Mouse (Mus musculus) embryonic facial prominence, embryonic 14.5 days (tissue): ENCODE measurements around the gene Fam193a. TPM values are rescaled to one million over a fixed set of nuclear protein-coding genes. Genes with fewer than 3 reads are reported as not detected.

Experiments used
- ATAC-seq: fragments of 200-750 bp; cut with Nextera tagmentation; 2 replicates; pipeline ENCODE4 v1.8.0; 2017; ENCODE audit warnings: low read depth, moderate number of reproducible peaks, moderate TSS enrichment
- DNase-seq: peaks from one replicate; pipeline ENCODE4 v3.0.0-alpha.2; 2015; ENCODE audit warnings: low spot score
- H3K27ac ChIP-seq: fragments of 300-500 bp; sonication (generic); replicated peaks from 2 replicates; pipeline ENCODE4 v1.5.1; 2014; ENCODE audit warnings: low read depth, mild to moderate bottlenecking, low read length, moderate library complexity
- H3K27me3 ChIP-seq: fragments of 300-500 bp; sonication (generic); replicated peaks from 2 replicates; pipeline ENCODE4 v1.6.1; 2014; ENCODE audit warnings: low read length; ENCODE audit not compliant: control insufficient read depth, insufficient read depth
- H3K36me3 ChIP-seq: fragments of 300-500 bp; sonication (generic); 2 replicates; pipeline ENCODE4 v1.6.1; 2014; ENCODE audit warnings: low read length, mixed read lengths; ENCODE audit not compliant: control insufficient read depth, insufficient read depth
- H3K4me1 ChIP-seq: fragments of 300-500 bp; sonication (generic); 2 replicates; pipeline ENCODE4 v1.6.1; 2014; ENCODE audit warnings: antibody characterized with exemption, low read length; ENCODE audit not compliant: control insufficient read depth, insufficient read depth
- H3K4me2 ChIP-seq: fragments of 300-500 bp; sonication (generic); 2 replicates; pipeline ENCODE4 v1.6.1; 2014; ENCODE audit warnings: low read depth, mild to moderate bottlenecking, low read length, moderate library complexity, mixed read lengths
- H3K4me3 ChIP-seq: fragments of 300-500 bp; sonication (generic); 2 replicates; pipeline ENCODE4 v1.5.1; 2014; ENCODE audit warnings: low read depth, mild to moderate bottlenecking, low read length
- H3K9ac ChIP-seq: fragments of 300-500 bp; sonication (generic); 2 replicates; pipeline ENCODE4 v1.6.1; 2014; ENCODE audit warnings: low read depth, mild to moderate bottlenecking, low read length, moderate library complexity, mixed read lengths
- H3K9me3 ChIP-seq: fragments of 300-500 bp; sonication (generic); 2 replicates; pipeline ENCODE4 v1.6.1; 2016; ENCODE audit warnings: low read length; ENCODE audit not compliant: control insufficient read depth
- WGBS: fragments of 180-500 bp; shearing (Covaris S2); extraction: QIAGEN DNeasy Blood & Tissue Kit; methylation state at CpG from one replicate; pipeline ENCODE4 v1.1.7; 2014; 5-methylcytosine and 5-hydroxymethylcytosine counted together
- polyA plus RNA-seq: library from polyadenylated mRNA; unstranded; fragments of >200 nt; fragmentation: Nextera tagmentation; extraction: Ambion mirVana; gene quantifications from 2 replicates; pipeline ENCODE4 v1.2.1, GENCODE M21; 2014

Fam193a gene
- polyA plus RNA-seq, 1 experiment from 2014 or later: 15.2 TPM

- H3K9ac ChIP-seq: no peak overlapping the region
- H3K4me1 ChIP-seq: peaks cover 4% of the 10 kb centered on the region
- H3K4me3 ChIP-seq: peak overlapping the region; percentile 79; the same call in 1 of the 2 replicates
- H3K9me3 ChIP-seq: 0 out of 2 replicates have a peak, but pooled peaks cover 3% of the 10 kb centered on the region
- H3K27ac ChIP-seq: no peak overlapping the region
- H3K36me3 ChIP-seq: no peaks in the 10 kb centered on the region
- DNase-seq (no peak), ATAC-seq (no peak)
- H3K27me3 ChIP-seq: no peaks in the 10 kb centered on the region
- peak overlapping the region; percentile 97 for H3K4me2 ChIP-seq
- 81% methylated on average over 3 of the region's 3 CpGs for WGBS
These were observed 142.8 kb downstream of the Fam193a start for GRCm38 (mm10) chr5:34512486-34512885.

- Histone ChIP-seq H3K36me3 (no peaks in the 10 kb centered on the region), H3K9ac (peak within 1 kb of the TSS; percentile 86), H3K4me3 (peak within 1 kb of the TSS; percentile 79), H3K4me1 (peaks cover 4% of the 10 kb centered on the region), H3K27ac (no peak within 1 kb of the TSS; the same call in 1 of the 2 replicates), H3K4me2 (peak within 1 kb of the TSS; percentile 97), H3K27me3 (no peaks in the 10 kb centered on the region), H3K9me3 (0 out of 2 replicates have a peak, but pooled peaks cover 3% of the 10 kb centered on the region)
- peak; percentile 97 for DNase-seq
- peak; percentile 97 for ATAC-seq
- under 1% methylated on average over 40 of the region's 64 CpGs for WGBS
These were observed 143.9 kb downstream of the Fam193a start, which contains the start of gene Tnip2 for GRCm38 (mm10) chr5:34513466-34514217. TSS of gene Tnip2 (minus strand) at chr5:34513991.

- Histone ChIP-seq H3K9ac (peak overlapping the region; percentile 22; the same call in 1 of the 2 replicates), H3K4me1 (peaks cover 4% of the 10 kb centered on the region), H3K27ac (no peak overlapping the region), H3K36me3 (no peaks in the 10 kb centered on the region), H3K4me3 (peak overlapping the region; percentile 79), H3K9me3 (no peaks in the 10 kb centered on the region), H3K27me3 (no peaks in the 10 kb centered on the region), H3K4me2 (peak overlapping the region; percentile 97)
- no peak for DNase-seq
- WGBS: 17% methylated on average over 7 of the region's 7 CpGs
- ATAC-seq: peak; percentile 17
These were observed 144.5 kb downstream of the Fam193a start for GRCm38 (mm10) chr5:34514218-34514566.

- DNase-seq: no peak
- Histone ChIP-seq H3K4me3 (no peak overlapping the region), H3K4me2 (no peak overlapping the region), H3K9me3 (no peaks in the 10 kb centered on the region), H3K36me3 (no peaks in the 10 kb centered on the region), H3K27me3 (no peaks in the 10 kb centered on the region), H3K27ac (no peak overlapping the region), H3K4me1 (peaks cover 4% of the 10 kb centered on the region), H3K9ac (no peak overlapping the region)
- no peak for ATAC-seq
These were observed 145.4 kb downstream of the Fam193a start for GRCm38 (mm10) chr5:34515096-34515495.

GRCm38 (mm10) chr5:34517913-34518312 lies 148.2 kb downstream of the Fam193a start:
- Histone ChIP-seq H3K9me3 (no peaks in the 10 kb centered on the region), H3K4me2 (no peak overlapping the region), H3K4me1 (peaks cover 4% of the 10 kb centered on the region), H3K36me3 (no peaks in the 10 kb centered on the region), H3K27me3 (no peaks in the 10 kb centered on the region), H3K9ac (no peak overlapping the region), H3K4me3 (no peak overlapping the region), H3K27ac (no peak overlapping the region)
- WGBS: 30% methylated on average over 3 of the region's 3 CpGs
- peak; percentile 65 for DNase-seq
- no peak for ATAC-seq

- Histone ChIP-seq H3K9me3 (no peaks in the 10 kb centered on the region), H3K9ac (no peak overlapping the region), H3K36me3 (no peaks in the 10 kb centered on the region), H3K27me3 (no peaks in the 10 kb centered on the region), H3K4me1 (no peaks in the 10 kb centered on the region), H3K4me3 (no peak overlapping the region), H3K4me2 (no peak overlapping the region), H3K27ac (no peak overlapping the region)
- DNase-seq (no peak), ATAC-seq (no peak)
- 79% methylated on average over 9 of the region's 9 CpGs for WGBS
These were observed 149.7 kb downstream of the Fam193a start for GRCm38 (mm10) chr5:34519389-34519910.

GRCm38 (mm10) chr5:34520458-34521209 lies 150.9 kb downstream of the Fam193a start:
- DNase-seq (no peak), ATAC-seq (no peak)
- Histone ChIP-seq H3K4me3 (no peak overlapping the region), H3K27ac (no peak overlapping the region), H3K9ac (no peak overlapping the region), H3K4me2 (no peak overlapping the region), H3K9me3 (no peaks in the 10 kb centered on the region), H3K4me1 (no peaks in the 10 kb centered on the region), H3K27me3 (no peaks in the 10 kb centered on the region), H3K36me3 (no peaks in the 10 kb centered on the region)
- 60% methylated on average over 10 of the region's 11 CpGs for WGBS

- no peak for ATAC-seq
- WGBS: 88% methylated on average over 3 of the region's 3 CpGs
- H3K9me3 ChIP-seq: no peaks in the 10 kb centered on the region
These were observed 151.6 kb downstream of the Fam193a start for GRCm38 (mm10) chr5:34521337-34521736.

More at GRCm38 (mm10) chr5:34521337-34521736, 151.6 kb downstream of the Fam193a start:
- Histone ChIP-seq H3K27me3 (no peaks in the 10 kb centered on the region), H3K4me3 (no peak overlapping the region), H3K9ac (no peak overlapping the region), H3K4me1 (no peaks in the 10 kb centered on the region), H3K4me2 (no peak overlapping the region), H3K36me3 (no peaks in the 10 kb centered on the region), H3K27ac (no peak overlapping the region)
- DNase-seq: no peak
